Mouse (Mus musculus) adrenal gland, postnatal 14 days (tissue): ENCODE measurements at regions not wholly inside any gene's neighbourhood (a gene's known extent, or its start where the extent isn't known, plus 50 kb on each side); places are given as distances from the start of the nearest gene placed in this dataset.
A peak's percentile ranks its signal among the peaks of the same experiment; 100 is the strongest.

Experiments
- DNase-seq: peaks from one replicate; pipeline ENCODE4 v3.0.0; 2021; ENCODE audit warnings: mixed read lengths

GRCm38 (mm10) chr14:68240146-68240545 lies 1054.0 kb downstream of the Synb start:
- DNase-seq: no peak

DNA sequence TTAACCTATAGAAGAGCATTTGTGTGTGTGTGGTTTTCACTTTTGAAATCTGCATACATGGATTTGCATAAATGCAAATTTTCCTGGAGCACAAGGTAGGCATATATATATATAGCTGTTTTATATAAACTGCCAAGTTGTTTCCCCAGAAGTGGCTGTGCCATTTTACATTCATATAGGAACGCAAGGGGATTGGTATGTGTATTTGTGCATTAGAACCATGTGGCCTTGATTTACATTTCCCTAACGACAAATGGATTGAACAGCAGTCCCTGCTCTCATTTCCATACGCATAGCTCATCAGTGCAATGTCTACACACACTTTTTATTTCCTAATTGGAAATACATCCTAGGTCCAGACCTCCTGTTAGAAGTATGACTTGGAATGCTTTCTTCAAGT lies 1069.9 kb downstream of the Synb start:
- no peak for DNase-seq

DNA sequence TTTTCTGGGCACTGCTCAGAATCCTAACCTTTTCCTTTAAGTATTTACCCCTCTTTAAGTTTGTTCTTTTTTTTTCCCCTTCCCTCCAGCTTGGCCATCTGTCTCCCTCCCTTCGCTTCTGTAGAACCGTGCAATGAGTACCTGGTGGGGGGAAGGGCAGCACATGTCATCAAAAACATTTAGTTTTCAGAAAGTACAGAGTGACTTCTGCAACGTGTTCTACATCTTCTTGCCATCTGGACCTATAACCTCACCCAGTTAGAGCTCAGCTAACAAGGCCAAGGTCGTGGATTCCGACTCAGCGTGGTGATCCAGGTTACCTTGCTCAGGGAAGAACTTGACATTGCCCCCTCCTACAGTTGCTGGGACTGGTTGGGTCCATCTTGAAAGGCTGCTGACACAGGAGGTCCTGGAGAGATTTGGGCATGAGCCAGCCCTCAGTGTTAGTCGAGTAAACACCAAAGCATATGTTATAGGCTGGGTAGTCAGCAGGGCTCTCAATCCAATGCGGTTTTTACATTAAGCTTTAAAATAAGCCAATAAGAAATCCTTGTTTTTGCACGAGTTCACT lies 1075.0 kb downstream of the Synb start:
- DNase-seq: no peak

DNA sequence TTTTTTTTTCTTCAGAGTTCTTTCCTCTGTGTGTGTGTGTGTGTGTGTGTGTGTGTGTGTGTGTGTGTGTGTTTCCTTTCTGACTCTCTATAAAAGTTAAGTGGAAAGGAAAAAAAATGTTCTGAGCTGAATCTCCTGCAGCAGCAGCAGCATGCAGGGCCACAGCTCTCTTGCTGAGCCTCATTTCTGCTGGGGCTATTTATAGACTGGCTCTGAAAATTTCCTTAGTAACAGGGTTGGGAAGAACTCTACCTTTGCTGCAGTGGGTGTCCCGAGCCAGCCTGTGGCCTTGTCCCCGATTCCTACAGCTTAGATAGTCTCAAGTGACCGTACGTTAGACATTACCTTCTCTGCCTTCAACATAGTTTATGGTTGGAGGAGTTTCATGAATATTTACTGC lies 1075.6 kb downstream of the Synb start:
- no peak for DNase-seq

GRCm38 (mm10) chr14:68217986-68218385 lies 1076.1 kb downstream of the Synb start:
- DNase-seq: no peak

GRCm38 (mm10) chr14:68213879-68214278 lies 1080.2 kb downstream of the Synb start:
- DNase-seq: no peak

DNA sequence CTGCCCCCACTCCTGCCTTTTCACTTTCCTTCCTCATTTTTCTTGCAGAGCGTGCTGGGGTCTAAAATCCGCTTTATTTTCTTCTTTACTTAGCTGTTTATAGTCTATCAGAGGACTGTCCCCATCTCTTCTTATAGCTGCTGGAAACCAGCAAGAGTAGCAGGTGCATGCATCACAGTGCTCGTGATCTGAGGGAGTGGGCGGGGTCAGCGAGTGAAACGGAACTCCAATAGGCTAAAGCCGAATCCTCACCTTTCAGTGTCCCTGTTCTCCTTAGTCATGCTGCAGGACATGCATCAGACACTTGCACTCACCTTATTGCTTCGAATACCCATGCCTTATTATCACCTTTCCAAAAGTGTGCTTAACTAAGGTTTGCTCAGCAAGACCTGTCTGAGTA lies 1095.3 kb downstream of the Synb start:
- no peak for DNase-seq

GRCm38 (mm10) chr14:68197470-68197800 lies 1096.7 kb downstream of the Synb start:
- peak; percentile 12 for DNase-seq

DNA sequence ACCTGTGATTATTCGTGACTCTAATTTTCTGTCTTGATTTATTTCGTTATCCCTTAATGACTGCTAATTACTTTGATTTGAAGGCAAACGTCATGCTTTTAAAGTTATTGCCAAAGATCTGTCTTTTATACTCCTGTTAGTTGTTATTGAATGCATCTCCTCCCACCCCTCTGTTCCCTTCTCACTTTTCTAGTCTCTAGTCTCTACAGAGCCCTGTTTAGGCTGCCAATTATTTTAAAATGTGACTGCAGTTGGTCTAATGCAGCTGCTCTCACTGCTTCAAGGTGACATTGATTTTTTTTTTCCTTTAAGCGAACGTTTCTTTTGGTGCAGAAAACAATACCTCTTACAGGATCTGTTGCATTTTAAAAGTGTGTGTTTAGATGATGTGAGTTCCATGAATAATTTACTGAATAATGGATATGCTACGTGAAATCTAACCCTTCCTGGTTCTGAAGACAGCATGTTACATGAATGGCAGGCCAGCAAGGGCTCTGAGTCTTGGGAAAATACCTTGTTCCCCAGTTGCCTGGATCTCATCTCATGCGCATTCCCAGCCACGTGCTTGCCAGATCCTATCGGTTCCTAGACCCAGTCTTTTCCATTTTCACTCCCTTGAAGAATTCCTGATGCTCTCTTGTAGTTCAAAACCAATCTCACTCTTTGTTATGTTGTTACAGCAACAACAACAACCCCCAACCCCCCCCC lies 1097.2 kb downstream of the Synb start:
- no peak for DNase-seq

DNA sequence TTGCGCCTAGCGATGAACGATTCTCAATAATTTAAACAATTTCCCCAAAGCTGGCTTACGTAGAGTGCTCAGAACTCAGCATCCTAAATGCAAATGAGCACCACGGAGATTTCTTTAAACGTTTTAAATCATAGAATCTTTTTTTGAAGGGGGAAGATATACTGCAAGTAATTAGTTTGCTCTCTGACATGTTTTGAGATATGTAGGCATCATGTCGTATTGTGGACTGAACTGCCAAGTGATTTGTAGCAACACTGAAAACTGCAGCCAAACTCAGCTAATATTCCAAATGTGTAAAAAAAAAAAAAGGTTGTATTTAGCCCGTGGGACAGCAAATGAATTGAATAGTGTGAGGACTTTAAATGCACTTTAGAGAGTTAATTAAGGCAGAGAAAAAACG lies 1097.9 kb downstream of the Synb start:
- no peak for DNase-seq

- DNase-seq: no peak
Measured at GRCm38 (mm10) chr14:68189876-68190275, 1104.2 kb downstream of the Synb start.

DNA sequence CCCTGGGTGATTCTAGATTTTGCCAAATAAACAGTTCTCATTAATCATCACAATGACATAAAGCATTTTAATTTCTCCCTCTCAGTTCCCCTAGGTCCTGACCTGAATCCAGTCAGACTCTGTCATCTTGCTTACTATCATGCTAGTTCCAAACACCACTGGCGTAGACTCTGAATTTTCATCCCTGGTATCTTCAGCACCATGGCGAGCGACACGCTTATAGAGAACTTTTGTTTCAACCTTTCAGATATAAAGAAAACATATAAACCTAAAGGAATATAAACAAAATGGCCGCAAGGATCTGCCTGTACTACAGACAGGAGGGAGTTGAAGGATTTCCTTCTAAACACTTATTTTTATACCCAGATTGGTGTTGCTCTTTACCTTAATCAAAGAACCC lies 1105.8 kb downstream of the Synb start:
- DNase-seq: no peak

- DNase-seq: no peak
Measured at GRCm38 (mm10) chr14:68182606-68183005, 1111.5 kb downstream of the Synb start.

DNA sequence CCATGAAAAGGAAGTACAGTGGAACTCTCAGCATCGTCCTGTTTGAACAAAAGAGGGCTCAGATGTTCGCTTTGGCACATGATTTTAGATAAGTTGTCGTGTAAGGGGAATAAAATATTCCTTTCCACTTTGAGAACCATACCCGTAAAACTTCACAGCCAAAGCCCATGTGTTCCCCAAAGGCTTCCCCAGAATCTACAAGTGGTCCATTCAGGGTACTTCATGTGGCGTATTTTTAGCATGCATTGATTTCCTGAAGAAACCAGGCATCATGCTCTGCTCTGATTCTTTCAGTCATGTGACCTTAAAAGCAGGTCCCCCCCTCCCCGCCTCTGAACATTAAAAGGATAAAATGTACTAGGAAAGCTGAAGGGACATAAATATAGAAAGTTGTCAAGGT lies 1112.9 kb downstream of the Synb start:
- no peak for DNase-seq
